Mouse (Mus musculus) CD4-positive helper T cell, adult 2 months (primary cell): ENCODE measurements around the gene Cdc6.
A peak's percentile ranks its signal among the peaks of the same experiment; 100 is the strongest.

Source experiments
- DNase-seq: peaks from one replicate; pipeline ENCODE4 v3.0.0-alpha.2; 2012; ENCODE audit warnings: low read depth, missing footprints, low spot score

Cdc6 gene

DNA sequence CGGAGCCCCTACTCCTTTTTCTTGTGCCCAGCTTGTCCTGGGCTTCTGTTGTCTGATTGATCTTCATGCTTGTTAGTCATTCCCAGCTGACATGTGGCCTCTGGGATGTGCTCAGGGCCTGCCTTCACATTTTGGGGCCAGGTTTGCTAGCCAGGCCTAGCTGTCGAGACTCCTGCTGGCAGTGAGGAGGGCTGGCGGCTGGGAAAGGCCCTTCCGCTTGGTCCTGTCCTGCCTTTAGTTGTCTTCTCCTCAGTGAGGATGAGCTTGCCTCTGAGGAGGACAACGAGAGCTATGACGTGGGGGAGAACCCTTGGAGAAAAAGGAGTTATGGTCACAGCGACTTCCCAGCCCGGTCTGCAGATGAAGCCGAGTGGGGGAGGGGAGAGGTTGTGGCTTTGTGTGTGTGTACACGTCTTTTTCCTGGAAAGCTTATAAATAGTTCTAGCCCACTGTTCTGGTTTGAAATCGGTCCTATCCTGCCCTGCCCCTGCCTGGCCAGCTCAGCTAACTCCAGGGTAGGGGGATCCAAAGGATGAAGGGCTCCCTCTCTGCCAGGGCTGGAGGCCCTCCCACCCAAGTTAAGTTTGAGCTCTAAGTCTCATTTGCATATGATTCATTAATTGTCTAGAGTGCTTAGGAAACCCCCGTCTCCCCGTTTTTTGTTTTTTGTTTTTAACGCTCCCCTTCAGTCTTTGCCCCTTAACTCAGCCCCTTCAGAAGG lies 36.3 kb downstream of the Cdc6 start:
- DNase-seq, result peak; percentile 79

DNA sequence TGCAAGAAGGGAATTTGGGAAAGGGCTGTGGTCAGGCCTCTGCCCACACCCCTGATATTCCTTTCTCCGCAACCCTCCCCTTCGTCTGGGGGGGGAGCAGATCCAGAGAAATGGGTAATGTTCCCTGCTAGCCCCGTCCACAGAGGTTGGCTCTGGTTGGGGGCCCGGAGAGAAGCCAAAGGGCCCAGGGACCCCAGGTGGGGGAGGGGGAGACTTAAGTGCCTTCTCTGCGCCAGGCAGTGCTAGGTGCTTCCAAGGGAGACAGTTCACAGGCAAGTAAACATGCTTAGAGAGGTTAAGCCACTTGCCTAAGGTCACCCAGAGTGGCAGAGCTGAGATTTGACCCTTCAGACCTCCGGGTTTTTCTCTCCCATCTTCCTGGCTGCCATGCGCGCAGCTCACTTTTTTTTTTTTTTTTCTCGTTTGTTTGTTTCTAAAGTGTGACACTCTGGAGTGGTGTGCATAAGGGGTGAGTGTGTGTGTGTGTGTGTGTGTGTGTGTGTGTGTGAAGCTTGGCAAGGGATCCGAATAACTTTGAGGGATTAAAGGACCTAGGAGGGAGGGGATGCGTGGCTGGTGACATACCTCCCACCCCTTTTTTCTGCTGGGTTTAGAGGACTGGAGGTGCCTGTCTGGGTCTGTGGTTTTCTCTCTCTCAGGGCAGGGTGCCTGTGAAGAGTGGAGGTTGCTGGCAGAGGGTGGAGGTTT lies 37.5 kb downstream of the Cdc6 start:
- DNase-seq, result peak; percentile 85

DNA sequence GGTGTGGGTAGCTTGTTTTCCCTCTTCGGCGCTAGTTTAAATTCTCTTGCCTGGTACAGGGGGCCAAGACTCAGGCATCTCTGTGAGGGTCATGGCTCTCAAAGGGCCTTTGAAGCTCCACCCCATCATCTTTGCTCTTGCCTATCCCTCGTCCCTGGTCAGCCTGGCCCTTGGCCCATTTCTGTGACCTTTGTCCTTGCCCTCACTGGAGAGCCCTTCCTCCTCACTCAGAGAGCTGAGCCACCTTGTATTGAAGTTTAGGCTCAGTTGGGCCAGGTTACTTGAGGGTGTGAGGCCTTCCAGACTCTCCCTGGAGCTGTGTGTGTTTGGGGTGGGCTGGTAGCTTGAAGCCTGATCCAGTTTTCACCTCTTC lies 38.0 kb downstream of the Cdc6 start:
- DNase-seq, result no peak

DNA sequence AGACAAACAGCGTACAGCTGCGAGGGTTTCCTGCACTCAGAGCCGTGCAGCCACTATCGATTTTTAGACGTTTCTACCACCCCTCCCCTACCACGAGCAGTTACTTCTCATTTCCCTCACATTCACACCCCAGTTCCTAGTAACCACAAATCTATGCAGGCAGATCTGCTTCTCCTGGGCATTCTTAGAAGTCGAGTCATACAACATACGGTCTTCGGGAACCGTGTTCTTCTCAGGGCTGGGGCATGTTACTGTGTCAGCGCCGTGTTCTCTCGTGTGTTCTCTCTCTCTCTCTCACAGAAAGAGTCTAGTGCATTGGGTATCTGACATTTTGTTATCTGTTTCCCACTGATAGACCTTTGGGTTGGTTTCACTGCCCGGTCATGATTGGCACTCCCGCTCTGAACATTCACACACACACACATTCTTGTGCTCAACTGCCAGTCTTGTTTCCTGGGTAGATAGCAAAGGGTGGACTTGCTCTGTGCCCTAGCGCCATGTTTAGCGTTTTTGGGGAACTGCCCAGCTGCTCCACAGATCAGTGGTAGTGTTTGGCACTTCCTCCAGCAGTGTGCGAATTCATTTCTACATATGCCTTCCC lies 40.5 kb downstream of the Cdc6 start:
- DNase-seq, result peak; percentile 69

DNA sequence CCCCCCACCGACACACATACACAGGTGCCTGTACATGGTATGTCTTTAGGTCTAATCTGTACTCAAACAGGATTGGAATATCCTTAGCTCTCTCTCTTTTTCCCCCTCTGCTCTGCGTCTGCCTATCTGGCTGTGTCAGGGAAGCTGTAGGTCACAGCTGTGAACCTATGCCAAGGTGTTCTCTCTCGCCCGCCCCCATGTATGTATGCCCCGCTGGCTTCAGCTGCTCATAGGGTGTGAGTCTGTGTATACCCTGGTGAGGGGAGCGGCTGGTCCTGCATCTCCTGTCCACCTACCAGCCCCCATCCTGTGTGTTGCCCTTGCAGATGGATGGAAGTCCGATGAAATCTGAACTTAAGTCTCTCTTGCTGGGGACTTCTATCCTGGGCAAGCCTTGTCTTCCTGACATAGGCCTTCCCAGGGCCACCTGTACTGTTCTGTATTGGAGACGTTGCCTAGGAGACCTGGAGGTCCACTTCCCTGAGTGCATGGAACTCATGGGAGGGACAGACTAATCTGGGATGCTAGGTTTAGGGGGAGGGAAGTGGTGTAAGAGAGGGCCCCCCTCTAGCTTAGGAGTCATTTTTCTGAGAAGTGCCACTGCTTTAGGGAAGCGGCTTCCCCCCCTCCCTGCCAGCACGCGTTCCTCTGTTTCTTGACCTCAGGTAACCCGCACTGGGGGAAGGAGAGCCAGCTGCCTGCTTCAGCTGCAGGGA lies 41.8 kb downstream of the Cdc6 start:
- peak; percentile 19 for DNase-seq

DNA sequence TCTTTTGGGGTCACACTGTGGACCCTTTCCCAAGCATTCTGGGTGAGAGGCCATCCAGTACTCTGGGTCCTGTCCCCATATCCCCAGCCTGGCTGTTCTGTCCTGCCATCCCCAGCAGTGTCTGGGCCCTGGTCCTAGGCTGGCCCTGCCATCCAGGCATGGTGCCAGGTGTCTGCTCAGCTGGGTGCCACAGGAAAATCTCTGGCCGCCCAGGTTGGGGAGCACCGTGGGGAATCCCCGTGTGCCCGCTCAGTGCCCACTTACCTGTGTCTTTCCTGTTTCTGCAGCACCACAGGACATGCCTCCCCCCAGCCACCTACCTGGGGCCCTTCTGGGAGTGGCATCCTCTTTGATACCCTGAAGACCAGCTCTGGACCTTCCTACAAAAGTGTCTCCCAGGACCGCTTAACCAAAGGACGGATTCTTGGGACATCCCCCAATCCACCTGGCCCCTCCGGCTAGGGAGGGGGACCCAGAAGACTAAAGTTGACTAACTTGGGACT lies 42.4 kb downstream of the Cdc6 start:
- DNase-seq, result peak; percentile 39

DNA sequence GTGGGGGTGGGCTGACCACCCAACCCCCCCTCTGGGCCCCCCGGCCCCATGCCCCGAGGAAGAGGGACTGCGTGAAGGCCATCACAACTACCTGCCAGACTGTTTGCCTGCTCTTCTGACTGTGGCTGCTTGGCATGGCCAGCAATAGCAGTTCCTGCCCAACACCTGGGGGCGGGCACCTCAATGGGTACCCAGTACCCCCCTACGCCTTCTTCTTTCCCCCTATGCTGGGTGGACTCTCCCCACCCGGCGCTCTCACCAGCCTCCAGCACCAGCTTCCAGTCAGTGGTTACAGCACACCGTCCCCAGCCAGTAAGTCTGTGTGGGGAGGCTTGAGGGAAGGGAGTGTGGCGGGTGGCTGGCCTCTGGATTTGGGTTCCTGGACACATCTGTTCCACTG lies 42.9 kb downstream of the Cdc6 start:
- peak; percentile 15 for DNase-seq

DNA sequence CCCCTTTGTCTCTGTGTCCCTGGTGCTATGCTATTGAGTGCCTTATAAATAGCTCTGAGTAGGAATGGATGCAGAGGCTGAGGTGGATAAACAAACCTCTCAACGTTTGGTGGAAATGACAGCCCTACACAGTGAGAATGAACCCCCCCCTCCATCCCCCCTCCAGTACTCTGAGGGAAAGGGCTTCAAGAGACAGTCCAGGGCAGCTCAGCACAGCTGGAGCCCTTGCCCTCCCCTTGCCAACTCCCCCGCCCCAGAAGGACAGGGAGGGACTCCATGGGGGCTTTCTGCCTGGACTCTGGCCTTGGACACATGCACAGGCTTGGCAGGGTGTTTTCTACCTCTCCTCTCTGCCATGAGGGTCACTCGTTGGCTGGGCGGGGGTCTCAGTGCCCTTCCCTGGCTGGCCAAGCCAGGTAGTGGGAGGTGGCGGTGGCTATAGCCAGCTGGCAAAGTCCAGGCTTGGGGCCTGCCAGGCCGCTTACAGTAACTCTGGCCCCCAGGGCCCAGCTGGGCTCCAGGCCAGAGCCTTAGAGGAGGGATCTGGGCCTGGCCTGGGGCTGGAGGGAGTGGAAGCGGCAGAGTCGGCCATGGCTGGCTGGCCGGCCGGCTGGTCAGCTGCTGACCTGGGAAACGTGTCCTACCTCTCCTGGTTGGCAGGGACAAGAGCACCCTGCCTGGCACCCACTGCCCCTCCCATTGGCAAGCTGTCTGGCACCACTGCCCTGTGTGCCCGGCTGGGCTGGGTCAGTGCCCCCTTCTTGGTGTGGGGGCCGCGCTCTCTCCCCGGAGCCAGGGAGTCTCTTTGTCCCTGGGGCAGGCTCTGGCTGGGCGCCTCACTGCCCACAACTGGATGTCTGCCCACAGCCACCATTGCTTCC lies 43.7 kb downstream of the Cdc6 start:
- DNase-seq, result no peak

DNA sequence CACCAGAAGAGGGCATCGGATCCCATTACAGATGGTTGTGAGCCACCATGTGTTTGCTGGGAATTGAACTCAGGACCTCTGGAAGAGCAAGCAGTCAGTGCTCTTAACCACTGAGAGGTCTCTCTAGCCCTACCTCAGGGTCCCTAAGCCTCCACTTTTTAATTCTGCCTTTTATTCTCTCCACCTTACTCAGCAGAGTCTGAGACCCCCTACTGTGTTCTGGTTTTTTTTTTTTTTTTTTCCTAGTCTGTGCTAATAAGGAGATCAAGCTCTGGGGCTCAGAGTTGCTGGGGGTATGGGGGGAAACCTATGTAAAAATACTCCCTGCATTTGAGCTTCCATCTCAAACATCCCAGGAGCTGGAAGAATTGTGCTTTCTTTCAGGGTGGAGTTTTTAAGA lies 44.5 kb downstream of the Cdc6 start:
- DNase-seq, result no peak

DNA sequence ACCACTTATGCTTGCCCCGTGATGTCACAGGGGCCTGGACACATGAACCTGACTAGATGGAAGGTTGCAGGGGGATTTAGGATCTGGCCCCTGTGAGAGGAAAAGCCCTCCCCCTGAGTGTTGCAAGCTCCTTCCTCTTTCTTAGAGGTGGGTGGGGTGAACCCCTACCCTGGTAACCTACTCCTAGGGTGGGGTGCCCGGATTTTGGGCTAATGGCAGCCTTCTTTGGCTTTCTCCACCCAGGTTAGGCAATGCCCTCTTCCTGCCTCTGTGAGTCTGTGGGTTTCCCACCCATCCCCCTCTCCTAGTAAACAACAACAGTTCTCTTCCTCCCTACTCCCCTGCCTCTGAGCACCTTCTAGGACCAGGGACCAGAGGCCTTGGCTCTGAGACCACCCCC lies 45.1 kb downstream of the Cdc6 start:
- peak; percentile 61 for DNase-seq

DNA sequence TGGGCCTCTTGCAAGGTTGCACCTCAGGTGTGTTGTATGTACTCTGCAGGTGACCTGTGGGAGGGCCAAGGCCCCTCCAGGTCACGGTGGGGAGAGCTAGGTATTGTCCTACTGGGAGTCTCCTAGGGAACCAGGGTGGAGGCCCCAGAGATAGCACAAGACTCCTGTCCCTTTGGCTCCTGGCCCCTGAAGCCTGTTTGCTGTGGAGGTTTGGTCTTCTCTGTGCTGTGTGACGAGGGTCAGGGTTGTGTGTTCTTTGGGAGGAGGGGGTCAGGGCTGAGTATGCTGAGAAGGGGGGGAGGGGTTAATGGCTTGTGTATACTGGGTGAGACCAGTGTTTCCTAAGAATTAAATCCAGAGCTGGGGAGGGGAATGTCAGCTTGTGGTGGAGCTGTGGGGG lies 45.8 kb downstream of the Cdc6 start:
- no peak for DNase-seq

DNA sequence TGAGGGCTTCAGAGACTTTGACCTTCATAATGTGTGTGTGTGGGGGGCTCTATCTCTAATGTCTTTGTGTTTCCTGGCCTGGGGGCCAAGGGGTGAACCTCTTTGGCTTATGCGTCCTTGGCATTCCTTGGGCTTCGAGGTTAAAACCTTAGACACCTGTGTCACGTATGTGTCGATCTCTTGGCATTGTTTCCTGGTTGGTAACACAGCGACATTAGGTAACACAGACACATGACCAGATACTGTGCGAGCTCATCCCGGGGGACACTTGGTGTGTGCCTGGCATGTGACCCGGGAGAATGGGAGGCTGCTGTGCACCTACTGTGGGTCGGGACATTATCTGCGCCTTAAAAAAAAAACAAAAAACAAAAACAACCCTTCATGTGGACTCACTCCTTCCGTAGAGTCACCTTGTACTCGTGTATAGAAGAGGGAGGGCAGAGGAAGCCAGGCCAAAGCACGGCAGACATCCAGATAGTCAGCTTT lies 46.3 kb downstream of the Cdc6 start:
- peak; percentile 20 for DNase-seq

DNA sequence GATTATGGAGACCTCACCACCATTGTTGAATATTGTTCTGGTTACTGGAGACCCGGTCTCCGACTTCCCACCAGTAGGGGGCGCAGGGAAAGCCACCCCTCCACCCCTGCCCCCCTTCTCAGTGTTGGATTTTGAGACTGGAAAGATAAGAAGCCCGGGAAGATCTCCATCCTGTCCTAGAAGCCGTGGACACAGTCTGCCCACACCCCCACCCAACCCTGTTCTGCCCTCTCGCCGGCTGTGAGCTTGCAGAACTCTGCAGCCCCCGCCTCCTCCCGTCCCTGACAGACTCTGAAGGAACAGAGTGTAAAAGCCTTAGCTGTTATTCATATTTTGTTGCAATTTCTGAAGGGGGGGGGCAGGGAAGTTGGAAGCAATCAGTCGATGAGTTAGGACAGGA lies 46.8 kb downstream of the Cdc6 start:
- peak; percentile 63 for DNase-seq

DNA sequence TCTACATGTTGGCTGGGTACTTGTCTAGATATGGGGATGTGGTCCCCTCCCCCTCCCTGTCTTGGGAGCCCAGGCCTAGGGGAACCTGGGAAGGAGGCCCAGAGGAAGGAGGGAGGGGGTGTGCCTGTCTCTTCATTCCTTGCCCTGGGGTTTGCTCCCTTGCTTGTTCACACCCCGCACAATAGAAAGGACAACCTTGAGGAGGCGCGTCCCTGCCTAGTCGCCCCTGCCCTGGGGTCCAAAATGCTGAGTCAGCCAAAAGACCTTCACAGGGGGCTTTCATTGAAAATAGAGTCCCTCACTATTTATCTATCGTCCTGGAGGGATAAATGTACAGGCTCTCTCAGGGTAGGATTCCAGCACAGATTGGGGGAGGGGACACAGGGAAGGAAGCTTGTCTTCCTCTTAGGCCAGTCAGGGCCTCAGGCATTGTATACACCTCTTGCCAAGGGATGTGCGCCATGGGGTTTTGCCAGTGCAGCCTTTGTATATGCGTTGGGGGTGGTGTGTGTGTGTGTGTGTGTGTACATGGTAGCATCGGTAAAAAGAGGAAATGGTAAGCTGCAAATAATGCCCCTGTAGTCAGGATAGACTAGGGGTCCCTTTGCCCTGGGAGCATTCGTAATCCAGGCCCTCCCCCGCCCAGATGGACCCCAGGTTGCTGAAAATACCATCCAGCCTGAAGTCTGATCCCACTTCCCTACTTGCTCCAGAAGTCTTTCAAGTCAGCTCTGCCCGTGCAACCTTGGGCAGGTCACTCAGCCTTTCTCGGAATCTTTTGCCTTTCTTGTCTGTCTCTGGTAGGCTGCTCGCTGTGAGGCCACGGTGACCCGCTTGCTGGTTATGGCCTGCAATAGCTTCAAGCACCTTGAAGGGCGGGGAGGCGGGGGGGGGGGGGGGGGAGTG lies 47.5 kb downstream of the Cdc6 start:
- DNase-seq, result peak; percentile 26

DNA sequence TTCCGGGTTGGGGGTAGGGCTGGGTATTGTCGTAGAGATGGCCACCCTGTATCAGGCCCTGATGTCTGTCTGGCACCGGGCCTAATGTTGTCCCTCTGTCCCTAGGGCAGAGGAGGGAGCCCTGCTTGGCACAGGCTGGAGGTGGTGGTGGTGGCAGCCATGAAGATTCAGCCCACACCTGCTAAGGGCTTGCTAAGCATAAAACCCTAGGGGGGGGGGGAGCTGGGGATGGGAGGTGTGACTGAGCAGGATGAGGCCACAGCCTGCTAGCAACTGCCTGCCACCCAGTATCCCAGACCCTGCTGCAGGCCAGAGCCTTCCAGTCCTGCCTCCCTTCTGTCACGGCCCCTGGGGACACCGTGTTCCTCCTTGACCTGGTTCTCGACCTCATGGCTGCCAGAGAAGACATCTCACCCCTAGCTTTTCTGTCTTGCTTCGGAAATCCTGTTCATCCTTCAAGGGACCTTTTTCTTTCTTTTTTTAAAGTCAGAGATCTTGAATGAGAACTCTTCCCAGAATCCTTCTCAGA lies 48.2 kb downstream of the Cdc6 start:
- peak; percentile 41 for DNase-seq

DNA sequence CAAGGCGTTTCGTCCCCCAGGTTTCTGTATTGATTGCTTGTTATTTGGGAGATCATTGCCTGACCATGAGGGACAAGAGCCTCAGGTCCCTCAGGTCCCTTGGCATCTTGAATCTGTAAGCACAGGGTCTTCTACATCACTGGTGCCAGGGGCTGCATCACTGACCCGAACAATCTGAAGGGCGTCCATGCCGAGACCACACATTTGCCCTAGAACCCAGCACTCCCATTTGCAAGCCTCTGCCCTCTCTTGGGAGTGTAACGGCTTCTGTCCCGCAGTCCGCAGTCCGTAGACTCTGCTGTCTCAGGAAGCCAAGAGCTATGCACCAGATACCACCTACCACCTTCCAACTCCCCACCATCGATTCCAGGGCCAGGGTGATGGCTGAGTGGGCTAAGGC lies 48.7 kb downstream of the Cdc6 start:
- DNase-seq, result no peak

DNA sequence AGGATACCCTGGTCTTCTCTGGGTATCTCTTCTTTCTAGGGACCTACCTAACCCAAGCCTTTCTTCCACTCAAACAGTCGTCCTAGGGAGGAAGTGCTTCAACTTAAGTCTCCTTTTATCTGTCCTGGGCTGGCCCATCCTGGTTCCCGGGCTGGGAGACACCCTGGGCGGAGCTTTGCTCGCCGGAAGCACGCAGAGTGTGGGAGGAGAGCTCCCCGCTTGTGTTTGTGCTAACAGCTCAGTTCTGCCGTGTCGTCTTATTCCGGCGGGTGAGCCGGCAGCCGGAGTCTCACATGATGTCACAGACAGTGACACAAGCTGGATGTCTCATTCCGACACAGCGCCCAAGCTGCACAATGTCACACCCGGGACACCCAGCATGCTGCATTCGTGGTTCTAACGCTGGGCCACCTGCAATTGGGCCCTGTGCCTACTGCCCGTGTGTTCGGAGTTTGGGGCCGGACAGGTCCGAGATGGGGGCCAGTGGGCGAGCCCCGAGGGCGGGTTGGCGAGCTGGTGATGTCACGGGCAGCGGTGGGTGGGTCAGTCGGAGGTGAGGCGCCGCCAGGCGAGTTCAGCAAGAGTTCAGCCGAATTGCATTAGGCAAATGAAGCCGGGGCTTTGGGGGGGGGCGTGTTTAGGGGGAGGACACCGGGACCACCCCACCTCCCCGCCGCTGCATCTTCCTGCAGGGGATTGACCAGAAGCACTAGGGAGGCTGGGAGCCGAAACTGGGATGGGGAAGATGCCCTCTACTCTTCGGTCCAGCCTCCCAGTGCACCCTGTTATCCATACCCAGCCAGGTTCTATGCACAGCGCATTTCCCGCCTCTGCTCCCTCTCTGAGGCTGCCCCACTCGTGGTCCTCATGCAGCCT lies 52.1 kb downstream of the Cdc6 start:
- DNase-seq, result peak; percentile 94

DNA sequence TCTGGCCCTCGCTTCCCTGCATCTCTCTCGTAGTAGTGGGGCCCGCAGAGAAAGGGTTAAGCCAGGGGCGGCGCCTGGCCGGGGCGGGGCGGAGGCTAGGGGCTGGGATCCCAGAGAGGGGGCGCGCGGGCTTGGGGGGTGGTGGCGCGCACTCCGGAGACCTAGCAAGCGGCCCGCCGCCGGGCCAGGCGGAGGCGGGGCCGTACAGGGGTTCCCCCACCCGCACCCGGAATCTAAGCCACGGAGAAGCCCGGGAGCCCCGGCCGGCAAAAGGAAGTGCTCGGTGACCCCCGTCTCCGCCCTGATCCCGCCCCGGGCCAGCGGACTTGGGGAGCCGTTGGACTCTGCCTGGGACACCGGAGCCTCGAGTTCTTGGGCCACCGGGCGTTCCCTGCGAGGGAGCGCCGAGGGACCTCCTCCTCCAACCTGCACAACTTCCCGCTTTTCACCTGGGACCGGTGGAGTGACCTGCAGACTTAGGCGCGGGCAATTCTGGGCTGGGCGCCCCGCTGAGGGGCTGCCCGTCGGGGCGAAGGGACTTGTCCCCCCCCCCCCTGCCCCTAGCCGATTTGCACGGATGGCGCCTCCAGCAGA lies 52.8 kb downstream of the Cdc6 start:
- peak; percentile 81 for DNase-seq
